Comparison of ENCODE assay signal across 8 mouse cellular contexts in the genomic region with DNA sequence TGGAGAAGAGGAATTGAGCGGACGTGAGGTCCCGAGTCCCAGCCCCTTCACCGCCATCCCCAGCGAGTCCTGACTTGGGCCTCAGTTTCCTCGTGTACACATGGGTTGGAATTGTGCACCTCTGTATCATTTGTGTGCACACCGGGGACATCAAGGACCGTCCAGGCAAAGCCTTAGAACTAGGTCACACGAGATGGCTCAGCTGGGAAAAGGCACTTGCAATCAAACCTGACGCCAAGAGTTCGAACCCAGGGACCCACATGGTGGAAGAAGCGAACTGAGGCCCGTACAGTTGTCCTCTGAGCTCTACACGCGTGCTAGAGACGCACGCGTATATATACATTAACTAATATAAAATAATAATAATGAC. TPM values are rescaled to one million over a fixed set of nuclear protein-coding genes. Genes with fewer than 3 reads are reported as not detected.
DNase-seq lines count a peak whose midpoint lies in the region; ATAC-seq and TF ChIP-seq lines count a peak whose summit lies in the region.

No protein-coding gene starts in this region.

- H3K79me2 ChIP-seq in macrophage (ENCODE audit: inconsistent target), result peaks cover 30% of the 10 kb centered on the region

- peak overlapping the region; percentile 95 for H3K4me3 ChIP-seq in heart, embryonic 12.5 days
- H3K4me3 ChIP-seq in E14TG2a.4 (replicated peaks; ENCODE audit: low read length) (peak overlapping the region; percentile 89), macrophage (ENCODE audit: inconsistent target) (peak overlapping the region; percentile 94)
- peak overlapping the region; percentile 62 for H3K4me3 ChIP-seq in forebrain, postnatal 0 days (ENCODE audit: low read depth, low read length)

- H3K27me3 ChIP-seq in heart, embryonic 12.5 days (replicated peaks), result no peaks in the 10 kb centered on the region
- no peaks in the 10 kb centered on the region for H3K27me3 ChIP-seq in E14TG2a.4 (ENCODE audit: insufficient read depth, low read length)
- H3K27me3 ChIP-seq in forebrain, postnatal 0 days (ENCODE audit: insufficient read depth, low read length), result no peaks in the 10 kb centered on the region

- intact Hi-C loops in heart, postnatal 14 days (cut with DNase I), result loop anchor here (2.0 kb wide), 1 partner anchor 69 kb away; the partner anchor contains the start of genes Gemin7 and Zfp296

- peaks cover 26% of the 10 kb centered on the region for H3K4me1 ChIP-seq in heart, embryonic 12.5 days (replicated peaks)
- peaks cover 46% of the 10 kb centered on the region for H3K4me1 ChIP-seq in E14TG2a.4 (replicated peaks; ENCODE audit: low read depth, low read length)
- peaks cover 11% of the 10 kb centered on the region; the same call in 1 of the 2 replicates for H3K4me1 ChIP-seq in forebrain, postnatal 0 days (ENCODE audit: insufficient read depth)

- H3K9me3 ChIP-seq in heart, embryonic 12.5 days (replicated peaks), result no peaks in the 10 kb centered on the region
- no peaks in the 10 kb centered on the region for H3K9me3 ChIP-seq in E14TG2a.4 (ENCODE audit: low read length)
- no peaks in the 10 kb centered on the region for H3K9me3 ChIP-seq in forebrain, postnatal 0 days (ENCODE audit: low read length)

- TF ChIP-seq CTCF in E14TG2a.4 (conservative IDR thresholded peaks at IDR 0.05; ENCODE audit: low read length), result no peak
- TF ChIP-seq CTCF in forebrain, postnatal 0 days (IDR thresholded peaks at IDR 0.05; ENCODE audit: low read depth), result no peak

- no peak for ATAC-seq in heart, embryonic 12.5 days (ENCODE audit: insufficient number of reproducible peaks, low FRiP score)
- ATAC-seq in forebrain, postnatal 0 days, result no peak

- peak overlapping the region; percentile 83 for H3K9ac ChIP-seq in heart, embryonic 12.5 days
- H3K9ac ChIP-seq in forebrain, postnatal 0 days, result peak overlapping the region; percentile 75

- peak overlapping the region; percentile 86 for H3K27ac ChIP-seq in heart, embryonic 12.5 days (ENCODE audit: poor library complexity, severe bottlenecking)
- H3K27ac ChIP-seq in forebrain, postnatal 0 days (ENCODE audit: low read depth, low read length), result no peak overlapping the region
- peak overlapping the region; percentile 83 for H3K27ac ChIP-seq in macrophage

- H3K4me2 ChIP-seq in heart, embryonic 12.5 days, result peak overlapping the region; percentile 97
- peak overlapping the region; percentile 82 for H3K4me2 ChIP-seq in forebrain, postnatal 0 days (ENCODE audit: low read depth)

- DNase-seq in heart, postnatal 14 days, result no peak
- DNase-seq in forebrain, postnatal 0 days, result peak; percentile 26
- no peak for DNase-seq in urinary bladder, postnatal 14 days (ENCODE audit: low spot score)
- no peak for DNase-seq in gastrocnemius, adult 18-20 months (ENCODE audit: low spot score)
- DNase-seq in left cerebral cortex, adult 9 months (ENCODE audit: low spot score in 2 of 2), result no peak

- no peaks in the 10 kb centered on the region for H3K36me3 ChIP-seq in heart, embryonic 12.5 days
- H3K36me3 ChIP-seq in E14TG2a.4 (ENCODE audit: insufficient read depth, low read length), result no peaks in the 10 kb centered on the region
- no peaks in the 10 kb centered on the region for H3K36me3 ChIP-seq in forebrain, postnatal 0 days (ENCODE audit: insufficient read depth)
- no peaks in the 10 kb centered on the region for H3K36me3 ChIP-seq in macrophage (ENCODE audit: inconsistent target)

- WGBS in heart, embryonic 12.5 days, result 3% methylated on average over 18 of the region's 18 CpGs
- 4% methylated on average over 18 of the region's 18 CpGs for WGBS in forebrain, postnatal 0 days
- WGBS in macrophage (ENCODE audit: missing documents), result 15% methylated on average over 12 of the region's 18 CpGs

RNA-seq across cellular contexts. Expression of gene Bloc1s3, which starts 0.6 kb away (rescaled TPM):
- 2.4 TPM in 2 replicates for polyA plus RNA-seq in heart, embryonic 12.5 days (2016; fragmentation: Nextera tagmentation; extraction: Ambion mirVana)
- total RNA-seq in heart, postnatal 14 days (2021), result 1 to 10 TPM; 2.0 to 2.2 TPM
- total RNA-seq in forebrain, postnatal 0 days (2014; rRNA removed), result 17.3 and 17.8 TPM in 2 replicates
- 4.5 and 5.1 TPM in 2 replicates for polyA plus RNA-seq in forebrain, postnatal 0 days (2015; fragmentation: Nextera tagmentation; extraction: Ambion mirVana)
- total RNA-seq in macrophage (2018; cell fraction: chromatin; rRNA removed), result 1 to 10 TPM in 20 of 26 experiments, under 1 TPM in 6; 0.37 to 4.9 (median 1.8) TPM
- 10 to 100 TPM in 3 of 26 experiments, 1 to 10 TPM in 23; 4.4 to 11.2 (median 8.1) TPM for total RNA-seq in macrophage (2018; cell fraction: cytosol; rRNA removed)
- 1 to 10 TPM; 1.5 to 8.1 (median 4.1) TPM for total RNA-seq in macrophage (2018; cell fraction: nucleus; rRNA removed)
- polyA plus RNA-seq in macrophage (2018), result 5.7 to 9.3 TPM (median 6.9 TPM) in 3 replicates
- total RNA-seq in gastrocnemius, adult 18-20 months (2021), result 1 to 10 TPM; 1.9 to 2.2 TPM

RNA-seq across cellular contexts. Expression of gene Trappc6a, which starts 0.6 kb away (rescaled TPM):
- polyA plus RNA-seq in heart, embryonic 12.5 days (2016; fragmentation: Nextera tagmentation; extraction: Ambion mirVana), result 66.4 and 74.0 TPM in 2 replicates
- 10 to 100 TPM; 48.9 to 49.6 TPM for total RNA-seq in heart, postnatal 14 days (2021)
- total RNA-seq in forebrain, postnatal 0 days (2014; rRNA removed), result 28.5 and 28.8 TPM in 2 replicates
- polyA plus RNA-seq in forebrain, postnatal 0 days (2015; fragmentation: Nextera tagmentation; extraction: Ambion mirVana), result 38.7 and 38.8 TPM in 2 replicates
- 10 to 100 TPM in 20 of 26 experiments, 1 to 10 TPM in 6; 5.9 to 34.6 (median 15.4) TPM for total RNA-seq in macrophage (2018; cell fraction: chromatin; rRNA removed)
- total RNA-seq in macrophage (2018; cell fraction: cytosol; rRNA removed), result 10 to 100 TPM; 29.1 to 58.6 (median 39.8) TPM
- total RNA-seq in macrophage (2018; cell fraction: nucleus; rRNA removed), result 10 to 100 TPM in 24 of 26 experiments, 1 to 10 TPM in 2; 7.2 to 33.6 (median 19.7) TPM
- polyA plus RNA-seq in macrophage (2018), result 9.4 to 41.1 TPM (median 33.5 TPM) in 3 replicates
- 1 to 10 TPM; 9.0 to 9.4 TPM for total RNA-seq in gastrocnemius, adult 18-20 months (2021)

RNA-seq across cellular contexts. Expression of gene Nkpd1, which starts 10.0 kb away (rescaled TPM):
- 0.08 TPM in 1 of 2 replicates, not detected in the other for polyA plus RNA-seq in heart, embryonic 12.5 days (2016; fragmentation: Nextera tagmentation; extraction: Ambion mirVana)
- not detected for total RNA-seq in heart, postnatal 14 days (2021)
- total RNA-seq in forebrain, postnatal 0 days (2014; rRNA removed), result 2.0 and 3.4 TPM in 2 replicates
- 1.1 and 2.3 TPM in 2 replicates for polyA plus RNA-seq in forebrain, postnatal 0 days (2015; fragmentation: Nextera tagmentation; extraction: Ambion mirVana)
- under 1 TPM in 2 of 26 experiments, not detected in 24; 0.33 to 0.51 TPM for total RNA-seq in macrophage (2018; cell fraction: chromatin; rRNA removed)
- not detected for total RNA-seq in macrophage (2018; cell fraction: cytosol; rRNA removed)
- under 1 TPM in 1 of 26 experiments, not detected in 25; 0.25 TPM for total RNA-seq in macrophage (2018; cell fraction: nucleus; rRNA removed)
- not detected in 3 replicates for polyA plus RNA-seq in macrophage (2018)
- total RNA-seq in gastrocnemius, adult 18-20 months (2021), result not detected

RNA-seq across cellular contexts. Expression of gene Exoc3l2, which starts 44.5 kb away (rescaled TPM):
- 2.9 and 3.1 TPM in 2 replicates for polyA plus RNA-seq in heart, embryonic 12.5 days (2016; fragmentation: Nextera tagmentation; extraction: Ambion mirVana)
- total RNA-seq in heart, postnatal 14 days (2021), result 1 to 10 TPM in 1 of 2 experiments, under 1 TPM in 1; 0.79 to 1.1 TPM
- total RNA-seq in forebrain, postnatal 0 days (2014; rRNA removed), result 0.14 and 0.23 TPM in 2 replicates
- polyA plus RNA-seq in forebrain, postnatal 0 days (2015; fragmentation: Nextera tagmentation; extraction: Ambion mirVana), result 0.36 and 0.38 TPM in 2 replicates
- not detected for total RNA-seq in macrophage (2018; cell fraction: chromatin; rRNA removed)
- total RNA-seq in macrophage (2018; cell fraction: cytosol; rRNA removed), result under 1 TPM in 3 of 26 experiments, not detected in 23; 0.04 to 0.09 (median 0.05) TPM
- total RNA-seq in macrophage (2018; cell fraction: nucleus; rRNA removed), result not detected
- polyA plus RNA-seq in macrophage (2018), result 0.07 TPM in 1 of 3 replicates, not detected in the others
- 1 to 10 TPM in 1 of 2 experiments, under 1 TPM in 1; 0.57 to 1.5 TPM for total RNA-seq in gastrocnemius, adult 18-20 months (2021)

RNA-seq across cellular contexts. Expression of gene Mark4, which starts 49.0 kb away (rescaled TPM):
- polyA plus RNA-seq in heart, embryonic 12.5 days (2016; fragmentation: Nextera tagmentation; extraction: Ambion mirVana), result 11.4 and 11.7 TPM in 2 replicates
- 10 to 100 TPM; 23.3 to 25.0 TPM for total RNA-seq in heart, postnatal 14 days (2021)
- total RNA-seq in forebrain, postnatal 0 days (2014; rRNA removed), result 46.7 and 47.1 TPM in 2 replicates
- polyA plus RNA-seq in forebrain, postnatal 0 days (2015; fragmentation: Nextera tagmentation; extraction: Ambion mirVana), result 16.1 and 21.0 TPM in 2 replicates
- 100 to 1,000 TPM in 1 of 26 experiments, 10 to 100 TPM in 25; 16.9 to 115 (median 32.8) TPM for total RNA-seq in macrophage (2018; cell fraction: chromatin; rRNA removed)
- total RNA-seq in macrophage (2018; cell fraction: cytosol; rRNA removed), result 10 to 100 TPM; 18.2 to 30.5 (median 24.7) TPM
- 10 to 100 TPM; 14.8 to 64.0 (median 22.8) TPM for total RNA-seq in macrophage (2018; cell fraction: nucleus; rRNA removed)
- 13.7 to 20.2 TPM (median 14.9 TPM) in 3 replicates for polyA plus RNA-seq in macrophage (2018)
- 10 to 100 TPM; 18.5 to 20.8 TPM for total RNA-seq in gastrocnemius, adult 18-20 months (2021)
